Mouse (Mus musculus) hindbrain, embryonic 12.5 days (tissue): ENCODE data around the gene Smarcad1. TPM values are rescaled to one million over a fixed set of nuclear protein-coding genes. Genes with fewer than 3 reads are reported as not detected.

ENCODE experiments used
- ATAC-seq: fragments of 200-750 bp; cut with Nextera tagmentation; 2 replicates; pipeline ENCODE4 v1.8.0; 2017; ENCODE audit warnings: moderate TSS enrichment; ENCODE audit not compliant: low FRiP score
- H3K27ac ChIP-seq: fragments of 300-500 bp; sonication (generic); 2 replicates; pipeline ENCODE4 v1.5.1; 2016; ENCODE audit warnings: mild to moderate bottlenecking
- H3K27me3 ChIP-seq: fragments of 300-500 bp; sonication (generic); 2 replicates; pipeline ENCODE4 v1.6.1; 2016; ENCODE audit warnings: mild to moderate bottlenecking
- H3K36me3 ChIP-seq: fragments of 300-500 bp; sonication (generic); 2 replicates; pipeline ENCODE4 v1.6.1; 2016; ENCODE audit warnings: mild to moderate bottlenecking
- H3K4me1 ChIP-seq: fragments of 300-500 bp; sonication (generic); 2 replicates; pipeline ENCODE4 v1.6.1; 2016
- H3K4me2 ChIP-seq: fragments of 300-500 bp; sonication (generic); replicated peaks from 2 replicates; pipeline ENCODE4 v1.6.1; 2016; ENCODE audit warnings: mild to moderate bottlenecking
- H3K4me3 ChIP-seq: fragments of 300-500 bp; sonication (generic); 2 replicates; pipeline ENCODE4 v1.5.1; 2016; ENCODE audit warnings: mild to moderate bottlenecking
- H3K9ac ChIP-seq: fragments of 300-500 bp; sonication (generic); 2 replicates; pipeline ENCODE4 v1.6.1; 2016; ENCODE audit warnings: mild to moderate bottlenecking, moderate library complexity
- H3K9me3 ChIP-seq: fragments of 300-500 bp; sonication (generic); replicated peaks from 2 replicates; pipeline ENCODE4 v1.6.1; 2016; ENCODE audit warnings: mild to moderate bottlenecking
- WGBS: fragments of 180-500 bp; shearing (Covaris S2); methylation state at CpG from one replicate; pipeline ENCODE4 v1.1.7; 2016; 5-methylcytosine and 5-hydroxymethylcytosine counted together
- polyA plus RNA-seq: library from polyadenylated mRNA; unstranded; fragments of >200 nt; fragmentation: Nextera tagmentation; extraction: Ambion mirVana; gene quantifications from 2 replicates; pipeline ENCODE4 v1.2.1, GENCODE M21; 2016

Gene Smarcad1
- polyA plus RNA-seq, 1 experiment from 2014 or later, result 134 TPM

- Histone ChIP-seq H3K27ac (no peak overlapping the region), H3K4me2 (no peak overlapping the region), H3K4me3 (no peak overlapping the region), H3K36me3 (no peaks in the 10 kb centered on the region), H3K27me3 (no peaks in the 10 kb centered on the region), H3K4me1 (no peaks in the 10 kb centered on the region), H3K9ac (no peak overlapping the region), H3K9me3 (no peaks in the 10 kb centered on the region)
- no peak for ATAC-seq
- 94% methylated on average over 4 of the region's 4 CpGs for WGBS
Observed at GRCm38 (mm10) chr6:65157042-65157441, 114.7 kb downstream of the Smarcad1 start.

- ATAC-seq, result no peak
- Histone ChIP-seq H3K27me3 (no peaks in the 10 kb centered on the region), H3K9me3 (no peaks in the 10 kb centered on the region), H3K4me1 (no peaks in the 10 kb centered on the region), H3K4me3 (no peak overlapping the region), H3K27ac (no peak overlapping the region), H3K36me3 (no peaks in the 10 kb centered on the region), H3K4me2 (no peak overlapping the region), H3K9ac (no peak overlapping the region)
- WGBS, result 66% methylated on average over 4 of the region's 4 CpGs
Observed at GRCm38 (mm10) chr6:65159381-65159942, 117.1 kb downstream of the Smarcad1 start.

GRCm38 (mm10) chr6:65164137-65164536 lies 121.8 kb downstream of the Smarcad1 start:
- no peaks in the 10 kb centered on the region for H3K27me3 ChIP-seq
- H3K4me3 ChIP-seq, result no peak overlapping the region
- no peaks in the 10 kb centered on the region for H3K36me3 ChIP-seq
- 84% methylated on average over 6 of the region's 6 CpGs for WGBS
- no peaks in the 10 kb centered on the region for H3K9me3 ChIP-seq
- H3K27ac ChIP-seq, result no peak overlapping the region
- ATAC-seq, result no peak
- no peak overlapping the region for H3K4me2 ChIP-seq
- H3K9ac ChIP-seq, result no peak overlapping the region
- no peaks in the 10 kb centered on the region for H3K4me1 ChIP-seq

DNA sequence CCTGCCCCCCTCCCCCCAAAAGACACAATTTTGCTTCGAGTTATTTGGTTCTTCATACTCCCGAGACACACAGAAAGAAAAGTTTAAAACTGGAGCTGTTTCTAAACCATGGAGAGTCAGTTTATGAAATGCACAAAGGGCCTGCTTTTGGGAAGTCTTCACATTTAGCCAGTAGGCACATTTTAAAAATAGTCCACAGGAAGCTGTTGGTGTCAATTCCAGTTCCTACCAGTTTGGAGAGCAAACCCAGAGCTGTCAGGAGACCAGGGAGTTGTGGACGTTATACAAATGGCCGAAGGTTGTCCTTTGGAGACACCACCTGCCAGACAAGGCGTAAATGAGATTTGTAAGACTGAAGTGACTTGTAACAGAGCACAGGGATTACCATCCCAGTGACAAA lies 122.6 kb downstream of the Smarcad1 start:
- Histone ChIP-seq H3K4me1 (no peaks in the 10 kb centered on the region), H3K27me3 (no peaks in the 10 kb centered on the region), H3K4me2 (no peak overlapping the region), H3K36me3 (no peaks in the 10 kb centered on the region), H3K27ac (no peak overlapping the region), H3K9me3 (no peaks in the 10 kb centered on the region), H3K9ac (no peak overlapping the region), H3K4me3 (no peak overlapping the region)
- WGBS, result 77% methylated on average over 5 of the region's 5 CpGs
- ATAC-seq, result no peak

Other genes starting within 250 kb of the Smarcad1 start
- gene Hpgds, start 102.3 kb downstream of the Smarcad1 start, polyA plus RNA-seq, result 10.8 and 12.3 TPM in 2 replicates